Mouse (Mus musculus) cerebellum, adult 2 months (tissue): Measurements from ENCODE around the gene Smarca4.

Experiments used
- CTCF ChIP-seq: fragments of 200-500 bp; IDR thresholded peaks from 2 replicates; pipeline ENCODE4 v1.5.1; 2011; ENCODE audit warnings: low read depth, mild to moderate bottlenecking, control low read depth, low read length, moderate library complexity, borderline replicate concordance; ENCODE audit not compliant: insufficient read depth
- POLR2A ChIP-seq: fragments of 200-500 bp; IDR thresholded peaks from 2 replicates; pipeline ENCODE4 v1.6.1; 2011; ENCODE audit warnings: low read length, control low read depth, borderline replicate concordance; ENCODE audit not compliant: insufficient read depth

GRCm38 (mm10) chr9:21578226-21578625, 37.7 kb upstream of the Smarca4 start:
- TF ChIP-seq CTCF: no peak
- TF ChIP-seq POLR2A: no peak
